Mouse (Mus musculus) embryonic fibroblast, embryonic 13.5 days (primary cell): ENCODE data around the gene Fam19a2. TPM values are rescaled to one million over a fixed set of nuclear protein-coding genes. Genes with fewer than 3 reads are reported as not detected.

Experiments used
- H3K27ac ChIP-seq: 2 replicates; pipeline ENCODE4 v1.5.1; 2012; ENCODE audit warnings: low read length, control low read depth, inconsistent platforms; ENCODE audit not compliant: insufficient read depth
- H3K4me1 ChIP-seq: 2 replicates; pipeline ENCODE4 v1.6.1; 2011; ENCODE audit warnings: low read length; ENCODE audit not compliant: control insufficient read depth, insufficient read depth
- H3K4me3 ChIP-seq: 2 replicates; pipeline ENCODE4 v1.5.1; 2011; ENCODE audit warnings: mild to moderate bottlenecking, control low read depth, low read length; ENCODE audit not compliant: insufficient read depth
- CTCF ChIP-seq: IDR thresholded peaks from 2 replicates; pipeline ENCODE4 v1.5.1; 2011; ENCODE audit warnings: mild to moderate bottlenecking, control low read depth, low read length, moderate library complexity, borderline replicate concordance; ENCODE audit not compliant: insufficient read depth
- POLR2A ChIP-seq: IDR thresholded peaks from 2 replicates; pipeline ENCODE4 v1.6.1; 2011; ENCODE audit warnings: low read depth, mild to moderate bottlenecking, control low read depth, low read length, moderate library complexity
- polyA plus RNA-seq: library from polyadenylated mRNA; stranded (reverse); fragments of >200 nt; gene quantifications from 2 replicates; pipeline ENCODE4 v1.2.4, GENCODE M21; 2011; ENCODE audit warnings: low read depth; ENCODE audit not compliant: missing spikeins, insufficient read length

Fam19a2 gene
- polyA plus RNA-seq, 1 experiment = 0.77 TPM

DNA sequence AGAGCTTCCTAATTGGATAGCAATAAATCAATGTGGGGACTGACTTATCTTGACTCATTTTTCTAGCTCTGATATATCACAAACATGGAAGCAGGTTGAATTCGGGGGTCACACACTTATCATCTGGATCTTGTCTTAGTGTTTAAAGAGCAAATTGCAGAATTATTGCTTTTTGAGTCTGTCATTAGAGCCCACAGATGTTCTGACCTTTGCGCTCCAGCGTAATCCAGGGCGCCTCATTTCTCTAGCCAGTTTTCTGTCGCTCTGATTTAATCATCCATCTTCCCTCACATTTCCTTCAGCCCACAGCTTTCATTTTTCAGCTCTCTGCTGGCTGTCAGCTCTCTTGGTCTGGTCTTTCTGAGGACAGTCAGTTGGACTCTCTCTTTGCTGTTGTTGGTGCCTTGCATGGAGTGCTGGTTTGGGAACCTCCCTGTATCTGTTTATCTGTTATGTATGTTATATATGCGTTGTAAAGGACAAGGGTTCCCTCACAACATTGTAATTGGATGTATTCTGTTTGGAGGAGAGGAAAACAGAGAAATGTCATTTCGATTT, 154.9 kb downstream of the Fam19a2 start:
- H3K27ac ChIP-seq = no peak overlapping the region
- H3K4me3 ChIP-seq = no peak overlapping the region
- H3K4me1 ChIP-seq = peaks cover 3% of the 10 kb centered on the region
- no peak for TF ChIP-seq POLR2A
- TF ChIP-seq CTCF = no peak

- no peak for TF ChIP-seq POLR2A
- TF ChIP-seq CTCF = no peak
- no peak overlapping the region for H3K27ac ChIP-seq
- H3K4me1 ChIP-seq = peaks cover 3% of the 10 kb centered on the region
- no peak overlapping the region for H3K4me3 ChIP-seq
These were observed 156.5 kb downstream of the Fam19a2 start for GRCm38 (mm10) chr10:123420249-123420648.

GRCm38 (mm10) chr10:123424482-123424881, 160.7 kb downstream of the Fam19a2 start:
- no peak overlapping the region for H3K4me3 ChIP-seq
- TF ChIP-seq CTCF = no peak
- TF ChIP-seq POLR2A = no peak
- no peak overlapping the region for H3K27ac ChIP-seq
- H3K4me1 ChIP-seq = no peaks in the 10 kb centered on the region

DNA sequence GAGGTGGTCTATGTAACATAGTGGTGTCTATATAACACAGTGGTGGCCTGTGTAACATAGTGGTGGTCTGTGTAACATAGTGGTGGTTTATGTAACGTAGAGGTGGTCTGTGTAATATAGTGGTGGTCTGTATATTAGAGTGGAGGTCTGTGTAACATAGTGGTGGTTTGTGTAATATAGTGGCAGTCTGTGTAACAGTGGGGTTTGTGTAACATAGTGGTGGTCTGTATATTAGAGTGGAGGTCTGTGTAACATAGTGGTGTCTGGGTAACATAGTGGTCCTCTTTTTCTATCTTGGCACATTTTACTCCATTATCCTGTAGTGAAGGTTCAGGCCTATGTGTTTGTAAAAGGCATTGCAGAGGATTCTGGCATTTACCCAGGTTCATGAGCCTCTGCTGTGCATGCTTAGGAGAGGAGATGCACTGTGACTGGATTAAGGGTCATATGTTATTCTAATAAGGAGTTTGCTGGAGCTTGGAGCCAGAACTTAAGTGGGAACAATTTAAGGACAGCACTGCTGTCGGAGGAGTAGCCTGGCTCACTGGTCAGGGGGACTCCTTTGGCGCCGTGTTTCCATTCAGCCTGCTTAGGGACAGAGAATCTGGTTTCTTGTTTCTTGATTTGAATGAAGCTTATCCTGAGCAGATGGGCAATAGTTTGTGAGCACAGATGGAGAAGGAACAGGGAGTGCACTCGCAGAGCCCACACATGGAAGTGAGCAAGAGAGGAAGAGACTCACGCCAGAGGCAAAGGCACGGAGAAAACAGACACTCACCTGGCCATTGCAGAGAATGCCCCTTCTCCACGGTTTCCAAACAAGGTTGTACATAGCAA, 162.9 kb downstream of the Fam19a2 start:
- TF ChIP-seq CTCF = no peak
- no peak for TF ChIP-seq POLR2A
- no peak overlapping the region for H3K27ac ChIP-seq
- no peaks in the 10 kb centered on the region for H3K4me1 ChIP-seq
- no peak overlapping the region for H3K4me3 ChIP-seq

- no peak for TF ChIP-seq POLR2A
- no peaks in the 10 kb centered on the region for H3K4me1 ChIP-seq
- H3K27ac ChIP-seq = no peak overlapping the region
- H3K4me3 ChIP-seq = no peak overlapping the region
These were observed 167.8 kb downstream of the Fam19a2 start for GRCm38 (mm10) chr10:123431569-123431968.

DNA sequence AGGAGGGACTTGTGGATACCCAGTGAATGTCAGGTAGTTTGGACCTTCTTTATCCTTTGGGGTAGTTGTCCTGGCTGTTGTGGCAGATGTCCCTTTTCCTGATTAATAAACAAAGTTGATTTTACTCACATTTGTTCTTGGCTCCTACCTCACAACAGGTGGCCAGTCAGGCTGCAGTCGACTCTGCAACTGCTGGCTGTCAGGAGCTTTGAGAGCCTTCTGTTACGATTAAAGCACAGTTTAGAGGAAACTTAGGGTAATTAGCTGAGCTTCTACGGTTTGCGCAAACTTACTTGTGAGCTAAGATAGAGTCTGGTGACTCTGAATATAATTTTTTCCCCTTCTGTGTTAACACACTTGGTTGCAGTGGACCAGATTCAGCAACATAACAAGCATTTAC, 173.8 kb downstream of the Fam19a2 start:
- H3K27ac ChIP-seq = no peak overlapping the region
- H3K4me3 ChIP-seq = no peak overlapping the region
- H3K4me1 ChIP-seq = no peaks in the 10 kb centered on the region
- TF ChIP-seq POLR2A (no peak), CTCF (no peak)

DNA sequence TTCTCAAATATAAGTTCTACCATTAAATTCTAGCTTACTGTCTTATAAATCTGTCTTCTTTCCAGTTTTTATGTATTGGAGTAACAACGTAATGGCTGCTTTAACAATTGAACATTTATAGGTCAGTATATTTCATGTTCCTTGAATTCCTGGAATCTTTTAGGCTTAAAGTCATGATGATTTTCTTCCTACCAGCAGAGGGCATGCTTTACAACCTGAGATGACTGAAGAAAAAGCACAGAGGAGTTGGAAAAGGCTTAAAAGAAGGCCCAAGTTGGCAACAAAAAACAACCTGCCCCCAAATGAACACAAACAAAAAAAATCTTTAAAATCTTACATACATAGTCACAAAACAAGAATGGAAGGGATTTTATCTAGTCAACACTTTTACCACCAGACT, 193.0 kb downstream of the Fam19a2 start:
- TF ChIP-seq CTCF (no peak), POLR2A (no peak)
- Histone ChIP-seq H3K27ac (no peak overlapping the region), H3K4me3 (no peak overlapping the region), H3K4me1 (no peaks in the 10 kb centered on the region)

DNA sequence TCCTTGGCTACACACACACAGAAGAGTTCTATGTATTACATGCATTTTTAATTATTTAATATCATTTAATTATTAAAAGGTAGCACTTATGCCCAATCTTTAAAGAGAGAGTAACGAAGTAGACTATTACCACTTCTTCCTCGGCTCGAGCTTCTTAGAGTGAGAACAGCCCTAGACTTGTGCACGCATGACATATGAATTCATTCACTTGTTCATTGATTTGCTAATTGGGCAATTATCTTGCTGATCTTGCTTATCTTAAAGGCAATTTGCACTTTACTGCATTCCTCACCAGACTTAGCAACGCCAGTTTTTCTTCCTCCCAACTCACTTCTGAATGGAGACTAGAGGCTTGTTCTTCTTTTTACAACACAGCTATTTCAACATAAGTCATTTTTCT, 196.7 kb downstream of the Fam19a2 start:
- no peak overlapping the region for H3K4me3 ChIP-seq
- H3K27ac ChIP-seq = no peak overlapping the region
- TF ChIP-seq POLR2A (no peak), CTCF (no peak)
- H3K4me1 ChIP-seq = no peaks in the 10 kb centered on the region

- Histone ChIP-seq H3K27ac (no peak overlapping the region), H3K4me1 (no peaks in the 10 kb centered on the region), H3K4me3 (no peak overlapping the region)
- TF ChIP-seq CTCF (no peak), POLR2A (no peak)
These were observed 198.5 kb downstream of the Fam19a2 start for GRCm38 (mm10) chr10:123462305-123462704.

DNA sequence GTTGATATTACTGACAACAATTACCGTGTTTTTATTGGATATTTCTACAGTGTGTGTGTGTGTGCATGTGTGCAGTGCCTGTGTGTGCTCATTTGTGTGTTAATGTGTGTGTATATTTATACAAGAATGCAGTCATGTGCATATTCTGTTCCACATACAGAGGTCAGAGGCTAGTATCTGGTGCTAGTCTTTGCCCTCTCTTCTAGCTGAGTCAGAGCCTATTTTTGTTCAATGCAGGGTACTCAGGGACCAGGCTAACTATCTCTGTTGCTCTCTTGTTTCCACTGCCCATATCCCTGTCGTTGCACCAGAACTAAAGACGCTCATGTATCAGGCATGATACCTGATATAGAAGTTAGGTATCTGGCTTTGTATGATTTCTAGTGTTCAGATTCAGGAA, 251.0 kb downstream of the Fam19a2 start:
- no peak overlapping the region for H3K27ac ChIP-seq
- TF ChIP-seq POLR2A = no peak
- no peak for TF ChIP-seq CTCF
- no peak overlapping the region for H3K4me3 ChIP-seq

DNA sequence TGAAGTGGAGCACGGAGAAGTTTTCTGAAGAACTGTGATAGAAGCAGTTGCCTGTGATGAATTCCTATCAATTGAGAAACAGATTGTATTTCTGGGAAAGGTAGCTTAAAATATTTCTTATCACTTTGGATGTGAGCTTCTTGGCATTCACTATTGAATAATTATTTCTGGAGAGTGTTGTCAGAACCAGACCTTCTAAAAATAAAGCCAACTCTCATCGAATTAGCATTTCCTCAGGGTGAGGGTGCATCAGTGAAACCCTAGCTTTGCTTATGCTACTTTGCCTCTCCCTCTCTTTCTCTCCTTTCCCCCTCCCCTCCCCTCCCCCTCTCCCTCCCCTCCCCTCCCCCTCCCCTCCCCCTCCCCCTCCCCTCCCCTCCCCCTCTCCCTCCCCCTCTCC, 256.8 kb downstream of the Fam19a2 start:
- TF ChIP-seq CTCF = no peak
- no peak for TF ChIP-seq POLR2A
- Histone ChIP-seq H3K4me1 (no peaks in the 10 kb centered on the region), H3K27ac (0 out of 2 replicates have a peak overlapping the region, but pooled peaks have one; percentile 5), H3K4me3 (no peak overlapping the region)

More for the DNA sequence above, 251.0 kb downstream of the Fam19a2 start:
- H3K4me1 ChIP-seq = no peaks in the 10 kb centered on the region
